Mouse (Mus musculus) brain, embryonic 14.5 days (tissue): ENCODE results near the gene Psme1.

Experiments used
- CTCF ChIP-seq: fragments of 200-500 bp; IDR thresholded peaks from 2 replicates; pipeline ENCODE4 v1.5.1; 2012; ENCODE audit warnings: inconsistent platforms, mild to moderate bottlenecking, moderate library complexity, borderline replicate concordance; ENCODE audit not compliant: insufficient read depth, insufficient read length; ENCODE audit errors: extremely low read depth
- POLR2A ChIP-seq: fragments of 200-500 bp; IDR thresholded peaks from 2 replicates; pipeline ENCODE4 v1.6.1; 2012; ENCODE audit warnings: mild to moderate bottlenecking, inconsistent platforms, borderline replicate concordance; ENCODE audit not compliant: poor library complexity, insufficient read depth, insufficient read length, severe bottlenecking; ENCODE audit errors: extremely low read depth

DNA sequence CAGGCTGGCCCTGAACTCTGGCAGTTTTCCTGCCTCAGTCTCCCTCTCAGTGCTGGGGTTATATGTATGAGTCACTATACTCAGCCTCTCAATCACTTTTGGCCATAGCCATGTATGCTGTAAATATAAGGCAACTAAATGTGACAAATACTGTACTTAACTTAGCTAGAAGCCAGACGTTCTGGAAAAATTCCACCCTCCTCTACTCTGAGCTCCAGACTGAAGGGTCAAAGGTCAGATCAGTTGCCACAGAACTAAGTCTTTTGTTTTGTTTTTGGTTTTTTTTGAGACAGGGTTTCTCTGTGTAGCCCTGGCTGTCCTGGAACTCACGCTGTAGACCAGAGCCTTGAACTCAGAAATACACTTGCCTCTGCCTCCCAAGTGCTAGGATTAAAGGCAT, 38.0 kb downstream of the Psme1 start:
- no peak for TF ChIP-seq CTCF
- no peak for TF ChIP-seq POLR2A
